Comparison of ENCODE assay signal across 14 mouse cellular contexts in genomic region chr16:26422078-26422477, GRCm38 (mm10). TPM values are rescaled to one million over a fixed set of nuclear protein-coding genes. Genes with fewer than 3 reads are reported as not detected.
"Had no signal": no experiment of that assay in that cellular context is flagged by ENCODE, and none has a peak within 500 bp of the region (broad histone marks: within the 10 kb centered on the region; RNA-seq: fewer than 3 reads in every experiment).

No protein-coding gene starts in this region.

- DNase-seq: lung, adult 18-20 months; lung, embryonic 14.5 days; lung, postnatal 10 days; lung, postnatal 4 days; midbrain, embryonic 14.5 days; retina, postnatal 1 day; right cerebral cortex, postnatal 25 days; right cerebral cortex, postnatal 4 days; spleen, adult 18-20 months; thymus, adult 2 months; thymus, postnatal 25 days; thymus, postnatal 4 days had no signal

RNA-seq across cellular contexts. Expression of gene Cldn16, which starts 40.9 kb away (rescaled TPM):
- total RNA-seq: megakaryocyte, adult 5-6 weeks; megakaryocyte-erythroid progenitor cell, adult 5-6 weeks had no signal

RNA-seq across cellular contexts. Expression of gene Cldn1, which starts 50.4 kb away (rescaled TPM):
- total RNA-seq: megakaryocyte-erythroid progenitor cell, adult 5-6 weeks had no signal
